Mouse (Mus musculus): Measurements from ENCODE around the gene Fbxl18.

Gene Fbxl18

GRCm38 (mm10) chr5:142904208-142905037 is 9.2 kb upstream of the Fbxl18 start:
- Histone ChIP-seq H3K4me3 (replicated peaks; ENCODE audit: low read length) (peak overlapping the region; percentile 99), H3K36me3 (ENCODE audit: insufficient read depth, low read length) (peaks cover 60% of the 10 kb centered on the region), H3K27me3 (ENCODE audit: insufficient read depth, low read length) (no peaks in the 10 kb centered on the region), H3K4me1 (replicated peaks; ENCODE audit: low read depth, low read length) (peaks cover 69% of the 10 kb centered on the region), H3K9me3 (ENCODE audit: low read length) (no peaks in the 10 kb centered on the region)
- TF ChIP-seq CTCF (conservative IDR thresholded peaks at IDR 0.05; ENCODE audit: low read length) = no peak
- no peak for TF ChIP-seq POU5F1 (IDR thresholded peaks at IDR 0.05; ENCODE audit: borderline replicate concordance, low read length)
- no peak for TF ChIP-seq NANOG (IDR thresholded peaks at IDR 0.05; ENCODE audit: borderline replicate concordance, low read length)

- no peak for TF ChIP-seq CTCF (conservative IDR thresholded peaks at IDR 0.05; ENCODE audit: low read length)
- TF ChIP-seq POU5F1 (IDR thresholded peaks at IDR 0.05; ENCODE audit: borderline replicate concordance, low read length) = no peak
- no peak for TF ChIP-seq NANOG (IDR thresholded peaks at IDR 0.05; ENCODE audit: borderline replicate concordance, low read length)
- no peaks in the 10 kb centered on the region for H3K9me3 ChIP-seq (ENCODE audit: low read length)
These were observed 8.4 kb upstream of the Fbxl18 start for GRCm38 (mm10) chr5:142903470-142904207.

GRCm38 (mm10) chr5:142902506-142903314 is 7.5 kb upstream of the Fbxl18 start:
- Histone ChIP-seq H3K27me3 (ENCODE audit: insufficient read depth, low read length) (no peaks in the 10 kb centered on the region), H3K4me1 (replicated peaks; ENCODE audit: low read depth, low read length) (peaks cover 58% of the 10 kb centered on the region), H3K36me3 (ENCODE audit: insufficient read depth, low read length) (peaks cover 76% of the 10 kb centered on the region), H3K4me3 (replicated peaks; ENCODE audit: low read length) (peak overlapping the region; percentile 29; the same call in 1 of the 2 replicates), H3K9me3 (ENCODE audit: low read length) (no peaks in the 10 kb centered on the region)
- TF ChIP-seq CTCF (conservative IDR thresholded peaks at IDR 0.05; ENCODE audit: low read length) (no peak), NANOG (IDR thresholded peaks at IDR 0.05; ENCODE audit: borderline replicate concordance, low read length) (no peak), POU5F1 (IDR thresholded peaks at IDR 0.05; ENCODE audit: borderline replicate concordance, low read length) (peak; percentile 35; the same call in 1 of the 2 replicates)

More at GRCm38 (mm10) chr5:142903470-142904207, 8.4 kb upstream of the Fbxl18 start:
- H3K27me3 ChIP-seq (ENCODE audit: insufficient read depth, low read length) = no peaks in the 10 kb centered on the region
- peaks cover 65% of the 10 kb centered on the region for H3K4me1 ChIP-seq (replicated peaks; ENCODE audit: low read depth, low read length)
- peaks cover 67% of the 10 kb centered on the region for H3K36me3 ChIP-seq (ENCODE audit: insufficient read depth, low read length)
- H3K4me3 ChIP-seq (replicated peaks; ENCODE audit: low read length) = peak overlapping the region; percentile 99

- H3K4me1 ChIP-seq (replicated peaks; ENCODE audit: low read depth, low read length) = peaks cover 54% of the 10 kb centered on the region
- H3K27me3 ChIP-seq (ENCODE audit: insufficient read depth, low read length) = no peaks in the 10 kb centered on the region
- TF ChIP-seq CTCF (conservative IDR thresholded peaks at IDR 0.05; ENCODE audit: low read length) (no peak), POU5F1 (IDR thresholded peaks at IDR 0.05; ENCODE audit: borderline replicate concordance, low read length) (no peak), NANOG (IDR thresholded peaks at IDR 0.05; ENCODE audit: borderline replicate concordance, low read length) (no peak)
- H3K4me3 ChIP-seq (replicated peaks; ENCODE audit: low read length) = no peak overlapping the region
- H3K9me3 ChIP-seq (ENCODE audit: low read length) = no peaks in the 10 kb centered on the region
- H3K36me3 ChIP-seq (ENCODE audit: insufficient read depth, low read length) = peaks cover 80% of the 10 kb centered on the region
These were observed 6.8 kb upstream of the Fbxl18 start for GRCm38 (mm10) chr5:142901846-142902505.

GRCm38 (mm10) chr5:142901355-142901802 is 6.2 kb upstream of the Fbxl18 start:
- Histone ChIP-seq H3K36me3 (ENCODE audit: insufficient read depth, low read length) (peaks cover 86% of the 10 kb centered on the region), H3K27me3 (ENCODE audit: insufficient read depth, low read length) (no peaks in the 10 kb centered on the region), H3K9me3 (ENCODE audit: low read length) (no peaks in the 10 kb centered on the region), H3K4me3 (replicated peaks; ENCODE audit: low read length) (no peak overlapping the region), H3K4me1 (replicated peaks; ENCODE audit: low read depth, low read length) (peaks cover 53% of the 10 kb centered on the region)
- TF ChIP-seq POU5F1 (IDR thresholded peaks at IDR 0.05; ENCODE audit: borderline replicate concordance, low read length) = no peak
- no peak for TF ChIP-seq NANOG (IDR thresholded peaks at IDR 0.05; ENCODE audit: borderline replicate concordance, low read length)
- no peak for TF ChIP-seq CTCF (conservative IDR thresholded peaks at IDR 0.05; ENCODE audit: low read length)

GRCm38 (mm10) chr5:142900651-142901050 is 5.4 kb upstream of the Fbxl18 start:
- Histone ChIP-seq H3K27me3 (ENCODE audit: insufficient read depth, low read length) (no peaks in the 10 kb centered on the region), H3K4me3 (replicated peaks; ENCODE audit: low read length) (no peak overlapping the region), H3K36me3 (ENCODE audit: insufficient read depth, low read length) (peaks cover 88% of the 10 kb centered on the region), H3K9me3 (ENCODE audit: low read length) (no peaks in the 10 kb centered on the region), H3K4me1 (replicated peaks; ENCODE audit: low read depth, low read length) (peaks cover 59% of the 10 kb centered on the region)
- TF ChIP-seq NANOG (IDR thresholded peaks at IDR 0.05; ENCODE audit: borderline replicate concordance, low read length) (no peak), CTCF (conservative IDR thresholded peaks at IDR 0.05; ENCODE audit: low read length) (no peak), POU5F1 (IDR thresholded peaks at IDR 0.05; ENCODE audit: borderline replicate concordance, low read length) (no peak)

- TF ChIP-seq NANOG (IDR thresholded peaks at IDR 0.05; ENCODE audit: borderline replicate concordance, low read length) (no peak), CTCF (conservative IDR thresholded peaks at IDR 0.05; ENCODE audit: low read length) (no peak), POU5F1 (IDR thresholded peaks at IDR 0.05; ENCODE audit: borderline replicate concordance, low read length) (no peak)
- no peaks in the 10 kb centered on the region for H3K27me3 ChIP-seq (ENCODE audit: insufficient read depth, low read length)
- H3K4me1 ChIP-seq (replicated peaks; ENCODE audit: low read depth, low read length) = peaks cover 58% of the 10 kb centered on the region
- H3K4me3 ChIP-seq (replicated peaks; ENCODE audit: low read length) = no peak overlapping the region
- H3K9me3 ChIP-seq (ENCODE audit: low read length) = no peaks in the 10 kb centered on the region
- peaks cover 83% of the 10 kb centered on the region for H3K36me3 ChIP-seq (ENCODE audit: insufficient read depth, low read length)
These were observed 4.8 kb upstream of the Fbxl18 start for GRCm38 (mm10) chr5:142899932-142900533.
